Mouse (Mus musculus): ENCODE measurements at regions not wholly inside any gene's neighbourhood (a gene's known extent, or its start where the extent isn't known, plus 50 kb on each side); places are given as distances from the start of the nearest gene placed in this dataset.
"Not testable (repeated sequence)": the region's sequence is repeated elsewhere in the genome, so short reads cannot be mapped to it uniquely, and the experiment has no call there.

DNA sequence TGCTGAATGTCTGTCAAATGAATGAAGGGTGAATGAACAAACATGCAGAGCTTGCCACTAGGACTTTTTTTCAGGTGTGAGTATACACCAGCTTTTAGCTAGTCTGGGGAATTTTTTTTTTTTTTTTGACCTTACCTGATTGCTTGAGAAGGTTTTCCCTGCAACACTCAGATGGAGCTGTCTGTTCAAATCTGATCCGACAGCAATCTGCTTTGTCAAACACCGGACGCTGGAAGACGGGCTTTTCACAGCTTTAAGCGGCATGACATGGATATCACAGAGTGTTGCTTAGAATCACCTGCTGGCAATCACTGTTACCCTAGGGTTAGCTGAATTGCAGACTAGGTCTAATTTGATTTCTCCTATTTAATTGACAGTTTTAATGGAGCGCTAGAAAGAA is 263.7 kb upstream of the Ubash3b start:
- 96% methylated on average over 6 of the region's 6 CpGs for WGBS
- Histone ChIP-seq H3K4me3 (ENCODE audit: control insufficient read depth, insufficient read depth, low read length) (no peak overlapping the region), H3K36me3 (ENCODE audit: control insufficient read depth, insufficient read depth, low read length) (no peaks in the 10 kb centered on the region), H3K4me1 (replicated peaks; ENCODE audit: control insufficient read depth, insufficient read depth, low read length) (no peaks in the 10 kb centered on the region), H3K27ac (ENCODE audit: control insufficient read depth, insufficient read depth, low read length) (no peak overlapping the region), H3K27me3 (ENCODE audit: control insufficient read depth, insufficient read depth, low read length) (no peaks in the 10 kb centered on the region)
- no peak for TF ChIP-seq CTCF (IDR thresholded peaks at IDR 0.05; ENCODE audit: borderline replicate concordance, control insufficient read depth, extremely low read depth, insufficient read depth, low read length, poor library complexity)
- TF ChIP-seq POLR2A (IDR thresholded peaks at IDR 0.05; ENCODE audit: control insufficient read depth, extremely low read depth, insufficient read depth, low read length, poor library complexity): no peak
- no peak for DNase-seq

GRCm38 (mm10) chr9:41413791-41414190 is 252.3 kb upstream of the Ubash3b start:
- no peak overlapping the region for H3K4me3 ChIP-seq (ENCODE audit: control insufficient read depth, insufficient read depth, low read length)
- no peaks in the 10 kb centered on the region for H3K4me1 ChIP-seq (replicated peaks; ENCODE audit: control insufficient read depth, insufficient read depth, low read length)
- 87% methylated on average over 3 of the region's 3 CpGs for WGBS
- H3K36me3 ChIP-seq (ENCODE audit: control insufficient read depth, insufficient read depth, low read length): no peaks in the 10 kb centered on the region
- TF ChIP-seq POLR2A (IDR thresholded peaks at IDR 0.05; ENCODE audit: control insufficient read depth, extremely low read depth, insufficient read depth, low read length, poor library complexity) (no peak), CTCF (IDR thresholded peaks at IDR 0.05; ENCODE audit: borderline replicate concordance, control insufficient read depth, extremely low read depth, insufficient read depth, low read length, poor library complexity) (no peak)
- no peak for DNase-seq
- H3K27me3 ChIP-seq (ENCODE audit: control insufficient read depth, insufficient read depth, low read length): no peaks in the 10 kb centered on the region
- H3K27ac ChIP-seq (ENCODE audit: control insufficient read depth, insufficient read depth, low read length): no peak overlapping the region

DNA sequence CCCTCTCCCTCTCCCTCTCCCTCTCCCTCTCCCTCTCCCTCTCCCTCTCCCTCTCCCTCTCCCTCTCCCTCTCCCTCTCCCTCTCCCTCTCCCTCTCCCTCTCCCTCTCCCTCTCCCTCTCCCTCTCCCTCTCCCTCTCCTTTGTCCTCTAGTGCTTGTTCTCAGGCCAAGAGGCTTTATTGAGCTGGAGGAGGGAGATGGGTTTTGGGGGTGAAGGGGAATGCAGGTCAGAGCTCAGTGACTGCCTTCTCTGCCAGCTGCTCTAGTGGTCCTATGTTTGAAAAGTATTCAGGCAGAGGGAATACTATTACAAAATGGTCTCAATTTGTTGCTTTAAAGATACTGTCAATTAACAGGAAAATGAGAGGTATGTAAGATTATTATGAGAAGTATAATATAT is 251.6 kb upstream of the Ubash3b start:
- H3K4me3 ChIP-seq (ENCODE audit: control insufficient read depth, insufficient read depth, low read length); H3K36me3 ChIP-seq (ENCODE audit: control insufficient read depth, insufficient read depth, low read length); H3K27me3 ChIP-seq (ENCODE audit: control insufficient read depth, insufficient read depth, low read length); DNase-seq; H3K27ac ChIP-seq (ENCODE audit: control insufficient read depth, insufficient read depth, low read length); H3K4me1 ChIP-seq (replicated peaks; ENCODE audit: control insufficient read depth, insufficient read depth, low read length): not testable (repeated sequence)

- no peak for TF ChIP-seq POLR2A (IDR thresholded peaks at IDR 0.05; ENCODE audit: control insufficient read depth, extremely low read depth, insufficient read depth, low read length, poor library complexity)
- no peak for TF ChIP-seq CTCF (IDR thresholded peaks at IDR 0.05; ENCODE audit: borderline replicate concordance, control insufficient read depth, extremely low read depth, insufficient read depth, low read length, poor library complexity)
- no peaks in the 10 kb centered on the region for H3K27me3 ChIP-seq (ENCODE audit: control insufficient read depth, insufficient read depth, low read length)
- H3K4me3 ChIP-seq (ENCODE audit: control insufficient read depth, insufficient read depth, low read length): no peak overlapping the region
- H3K36me3 ChIP-seq (ENCODE audit: control insufficient read depth, insufficient read depth, low read length): no peaks in the 10 kb centered on the region
- 73% methylated on average over 5 of the region's 5 CpGs for whole genome bisulfite sequencing
- no peak for DNase-seq
- no peaks in the 10 kb centered on the region for H3K4me1 ChIP-seq (replicated peaks; ENCODE audit: control insufficient read depth, insufficient read depth, low read length)
- no peak overlapping the region for H3K27ac ChIP-seq (ENCODE audit: control insufficient read depth, insufficient read depth, low read length)
Measured at GRCm38 (mm10) chr9:41412174-41412757, 250.8 kb upstream of the Ubash3b start.

DNA sequence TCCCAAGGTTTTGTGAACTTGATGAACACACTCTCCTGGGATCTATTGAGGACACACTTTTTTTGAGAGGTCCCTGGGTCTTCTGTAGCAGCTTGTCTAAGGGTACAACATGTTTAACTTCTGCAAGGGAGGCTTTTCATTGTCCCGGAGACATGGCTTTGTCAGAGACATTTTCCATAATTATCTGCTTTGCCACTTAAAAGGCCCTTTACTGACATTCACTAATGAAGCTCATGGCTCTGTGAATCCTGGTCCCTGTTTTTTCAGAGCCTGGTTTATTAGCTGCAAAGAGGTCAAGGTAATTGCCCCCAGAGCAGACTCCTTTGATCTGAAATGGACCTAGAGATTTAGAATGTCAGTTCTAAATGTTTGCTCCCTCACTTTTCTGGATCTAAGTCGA is 246.8 kb upstream of the Ubash3b start:
- no peaks in the 10 kb centered on the region for H3K4me1 ChIP-seq (replicated peaks; ENCODE audit: control insufficient read depth, insufficient read depth, low read length)
- no peaks in the 10 kb centered on the region for H3K36me3 ChIP-seq (ENCODE audit: control insufficient read depth, insufficient read depth, low read length)
- 50% methylated on average over 2 of the region's 2 CpGs for WGBS
- H3K4me3 ChIP-seq (ENCODE audit: control insufficient read depth, insufficient read depth, low read length): no peak overlapping the region
- DNase-seq: no peak
- no peak overlapping the region for H3K27ac ChIP-seq (ENCODE audit: control insufficient read depth, insufficient read depth, low read length)
- no peaks in the 10 kb centered on the region for H3K27me3 ChIP-seq (ENCODE audit: control insufficient read depth, insufficient read depth, low read length)
- TF ChIP-seq POLR2A (IDR thresholded peaks at IDR 0.05; ENCODE audit: control insufficient read depth, extremely low read depth, insufficient read depth, low read length, poor library complexity): no peak
- TF ChIP-seq CTCF (IDR thresholded peaks at IDR 0.05; ENCODE audit: borderline replicate concordance, control insufficient read depth, extremely low read depth, insufficient read depth, low read length, poor library complexity): no peak

DNA sequence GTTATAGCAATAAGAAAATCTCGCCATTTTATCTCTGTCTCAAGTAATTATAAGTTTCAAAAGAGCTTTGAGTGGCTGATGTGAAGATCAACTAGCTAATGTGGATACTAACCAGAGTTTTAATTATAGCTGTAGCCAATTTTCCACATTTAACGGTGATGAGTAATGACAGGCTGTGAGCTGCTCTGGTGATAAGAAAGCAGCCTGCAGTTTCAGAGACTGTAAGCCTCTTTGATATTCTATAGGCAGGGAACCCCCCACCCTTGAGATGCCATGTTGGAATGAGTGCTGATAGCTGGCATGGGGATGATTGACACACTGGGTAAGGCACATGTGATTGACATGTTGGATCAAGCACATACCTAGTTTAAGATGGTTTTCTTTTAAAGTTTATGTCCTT is 245.6 kb upstream of the Ubash3b start:
- DNase-seq: no peak
- H3K4me3 ChIP-seq (ENCODE audit: control insufficient read depth, insufficient read depth, low read length): no peak overlapping the region
- H3K27ac ChIP-seq (ENCODE audit: control insufficient read depth, insufficient read depth, low read length): no peak overlapping the region
- no peaks in the 10 kb centered on the region for H3K36me3 ChIP-seq (ENCODE audit: control insufficient read depth, insufficient read depth, low read length)
- H3K4me1 ChIP-seq (replicated peaks; ENCODE audit: control insufficient read depth, insufficient read depth, low read length): no peaks in the 10 kb centered on the region
- TF ChIP-seq CTCF (IDR thresholded peaks at IDR 0.05; ENCODE audit: borderline replicate concordance, control insufficient read depth, extremely low read depth, insufficient read depth, low read length, poor library complexity): no peak
- H3K27me3 ChIP-seq (ENCODE audit: control insufficient read depth, insufficient read depth, low read length): no peaks in the 10 kb centered on the region
- WGBS: 75% methylated on average over 2 of the region's 2 CpGs

- no peaks in the 10 kb centered on the region for H3K27me3 ChIP-seq (ENCODE audit: control insufficient read depth, insufficient read depth, low read length)
- 89% methylated on average over 3 of the region's 3 CpGs for WGBS
- no peak overlapping the region for H3K27ac ChIP-seq (ENCODE audit: control insufficient read depth, insufficient read depth, low read length)
- no peaks in the 10 kb centered on the region for H3K4me1 ChIP-seq (replicated peaks; ENCODE audit: control insufficient read depth, insufficient read depth, low read length)
- no peak overlapping the region for H3K4me3 ChIP-seq (ENCODE audit: control insufficient read depth, insufficient read depth, low read length)
- TF ChIP-seq POLR2A (IDR thresholded peaks at IDR 0.05; ENCODE audit: control insufficient read depth, extremely low read depth, insufficient read depth, low read length, poor library complexity) (no peak), CTCF (IDR thresholded peaks at IDR 0.05; ENCODE audit: borderline replicate concordance, control insufficient read depth, extremely low read depth, insufficient read depth, low read length, poor library complexity) (no peak)
- DNase-seq: no peak
- no peaks in the 10 kb centered on the region for H3K36me3 ChIP-seq (ENCODE audit: control insufficient read depth, insufficient read depth, low read length)
Measured at GRCm38 (mm10) chr9:41402942-41403341, 241.4 kb upstream of the Ubash3b start.
